Mouse (Mus musculus): ENCODE data around the gene Nrxn1. TPM values are rescaled to one million over a fixed set of nuclear protein-coding genes. Genes with fewer than 3 reads are reported as not detected.

Gene Nrxn1
- polyA plus RNA-seq, 1 experiment, result 0.31 TPM

DNA sequence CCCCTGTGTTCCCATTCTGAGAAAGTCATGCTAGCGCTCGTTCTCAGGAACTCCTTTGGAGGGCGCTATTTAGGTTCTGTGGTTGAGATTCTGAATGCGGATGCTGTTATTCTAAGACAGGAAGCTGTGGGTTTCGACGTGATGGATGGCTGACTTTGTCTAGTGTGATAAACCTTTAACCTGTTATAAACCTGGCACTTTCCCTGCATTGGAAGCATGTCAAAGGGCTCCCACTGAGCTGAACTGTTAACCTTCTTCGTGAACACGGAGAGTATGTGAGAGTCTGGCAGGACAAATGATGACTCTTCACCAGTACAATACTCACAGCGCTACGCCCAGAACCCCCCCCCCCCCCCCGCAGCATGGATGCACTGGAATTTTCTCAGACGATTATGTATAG is 962.0 kb downstream of the Nrxn1 start:
- DNase-seq, result no peak
- 61% methylated on average over 12 of the region's 12 CpGs for WGBS
- H3K27me3 ChIP-seq (ENCODE audit: control insufficient read depth, insufficient read depth, low read length), result no peaks in the 10 kb centered on the region
- H3K27ac ChIP-seq (ENCODE audit: control insufficient read depth, insufficient read depth, low read length), result no peak overlapping the region
- no peaks in the 10 kb centered on the region for H3K4me1 ChIP-seq (replicated peaks; ENCODE audit: control insufficient read depth, insufficient read depth, low read length)
- H3K36me3 ChIP-seq (ENCODE audit: control insufficient read depth, insufficient read depth, low read length), result no peaks in the 10 kb centered on the region
- no peak overlapping the region for H3K4me3 ChIP-seq (ENCODE audit: control insufficient read depth, insufficient read depth, low read length)
- TF ChIP-seq CTCF (IDR thresholded peaks at IDR 0.05; ENCODE audit: borderline replicate concordance, control insufficient read depth, extremely low read depth, insufficient read depth, low read length, poor library complexity), result no peak

DNA sequence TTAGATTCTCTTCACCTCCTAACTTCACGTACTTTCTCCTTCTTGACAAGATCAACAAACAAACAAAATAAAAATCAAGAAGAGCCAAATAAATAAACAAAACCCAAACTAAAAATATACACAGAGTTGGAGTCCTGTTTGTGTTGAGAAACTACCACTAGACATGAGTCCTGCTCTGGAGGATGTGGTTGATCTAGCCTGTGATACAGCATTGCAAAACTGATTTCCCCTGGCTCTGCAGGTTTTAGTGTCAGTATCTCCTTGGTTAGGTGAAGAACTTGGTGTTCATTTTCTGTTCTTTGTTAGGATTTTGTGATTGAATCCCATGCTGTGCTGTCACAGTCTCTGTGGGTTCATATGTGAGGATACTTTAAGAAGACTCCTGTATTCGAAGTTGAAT is 963.7 kb downstream of the Nrxn1 start:
- no peak for TF ChIP-seq POLR2A (IDR thresholded peaks at IDR 0.05; ENCODE audit: control insufficient read depth, extremely low read depth, insufficient read depth, low read length, poor library complexity)
- TF ChIP-seq CTCF (IDR thresholded peaks at IDR 0.05; ENCODE audit: borderline replicate concordance, control insufficient read depth, extremely low read depth, insufficient read depth, low read length, poor library complexity), result no peak
- Histone ChIP-seq H3K4me1 (replicated peaks; ENCODE audit: control insufficient read depth, insufficient read depth, low read length) (no peaks in the 10 kb centered on the region), H3K27ac (ENCODE audit: control insufficient read depth, insufficient read depth, low read length) (no peak overlapping the region), H3K36me3 (ENCODE audit: control insufficient read depth, insufficient read depth, low read length) (no peaks in the 10 kb centered on the region), H3K4me3 (ENCODE audit: control insufficient read depth, insufficient read depth, low read length) (no peak overlapping the region), H3K27me3 (ENCODE audit: control insufficient read depth, insufficient read depth, low read length) (no peaks in the 10 kb centered on the region)
- 97% methylated on average over 2 of the region's 2 CpGs for WGBS
- no peak for DNase-seq

- no peaks in the 10 kb centered on the region for H3K27me3 ChIP-seq (ENCODE audit: control insufficient read depth, insufficient read depth, low read length)
- 91% methylated on average over 1 of the region's 1 CpGs for WGBS
- no peak for DNase-seq
Measured at GRCm38 (mm10) chr17:90127561-90127960, 965.3 kb downstream of the Nrxn1 start.

DNA sequence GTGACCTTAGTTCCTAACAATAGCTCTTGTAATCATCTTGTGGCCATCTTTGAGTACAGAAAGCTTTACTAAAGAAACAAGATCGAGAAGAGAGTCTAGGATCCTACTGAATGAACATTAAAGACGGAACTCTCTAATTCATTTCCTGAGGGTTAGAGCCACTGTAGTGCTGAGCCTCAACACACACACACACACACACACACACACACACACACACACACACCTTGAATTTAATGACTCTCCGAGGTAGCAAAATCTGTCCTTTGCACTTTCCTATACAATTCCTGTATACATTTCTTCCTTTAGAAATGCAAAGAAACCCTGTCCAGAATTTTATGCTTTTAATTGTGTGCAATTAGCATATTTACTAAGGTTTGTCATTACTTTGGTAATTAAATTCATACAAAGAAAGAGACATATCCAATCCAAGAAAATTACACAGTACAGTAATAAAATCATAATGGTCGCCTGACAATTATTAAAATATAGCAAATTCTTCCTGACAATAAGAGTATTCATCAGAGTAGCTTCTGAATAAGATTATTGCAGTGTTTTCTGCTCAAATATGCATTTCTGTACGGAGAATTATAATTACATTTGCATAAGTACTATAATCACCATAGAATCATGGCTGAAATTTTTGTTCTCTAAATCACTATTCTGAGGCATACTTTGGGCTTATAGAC is 969.9 kb downstream of the Nrxn1 start:
- Histone ChIP-seq H3K27me3 (ENCODE audit: control insufficient read depth, insufficient read depth, low read length) (no peaks in the 10 kb centered on the region), H3K4me1 (replicated peaks; ENCODE audit: control insufficient read depth, insufficient read depth, low read length) (no peaks in the 10 kb centered on the region), H3K27ac (ENCODE audit: control insufficient read depth, insufficient read depth, low read length) (no peak overlapping the region), H3K36me3 (ENCODE audit: control insufficient read depth, insufficient read depth, low read length) (no peaks in the 10 kb centered on the region), H3K4me3 (ENCODE audit: control insufficient read depth, insufficient read depth, low read length) (no peak overlapping the region)
- no peak for DNase-seq
- 85% methylated on average over 5 of the region's 5 CpGs for WGBS
- no peak for TF ChIP-seq POLR2A (IDR thresholded peaks at IDR 0.05; ENCODE audit: control insufficient read depth, extremely low read depth, insufficient read depth, low read length, poor library complexity)
- no peak for TF ChIP-seq CTCF (IDR thresholded peaks at IDR 0.05; ENCODE audit: borderline replicate concordance, control insufficient read depth, extremely low read depth, insufficient read depth, low read length, poor library complexity)

More at GRCm38 (mm10) chr17:90127561-90127960, 965.3 kb downstream of the Nrxn1 start:
- no peaks in the 10 kb centered on the region for H3K36me3 ChIP-seq (ENCODE audit: control insufficient read depth, insufficient read depth, low read length)
- no peaks in the 10 kb centered on the region for H3K4me1 ChIP-seq (replicated peaks; ENCODE audit: control insufficient read depth, insufficient read depth, low read length)
- H3K4me3 ChIP-seq (ENCODE audit: control insufficient read depth, insufficient read depth, low read length), result no peak overlapping the region
- TF ChIP-seq CTCF (IDR thresholded peaks at IDR 0.05; ENCODE audit: borderline replicate concordance, control insufficient read depth, extremely low read depth, insufficient read depth, low read length, poor library complexity) (no peak), POLR2A (IDR thresholded peaks at IDR 0.05; ENCODE audit: control insufficient read depth, extremely low read depth, insufficient read depth, low read length, poor library complexity) (no peak)
- H3K27ac ChIP-seq (ENCODE audit: control insufficient read depth, insufficient read depth, low read length), result no peak overlapping the region

DNA sequence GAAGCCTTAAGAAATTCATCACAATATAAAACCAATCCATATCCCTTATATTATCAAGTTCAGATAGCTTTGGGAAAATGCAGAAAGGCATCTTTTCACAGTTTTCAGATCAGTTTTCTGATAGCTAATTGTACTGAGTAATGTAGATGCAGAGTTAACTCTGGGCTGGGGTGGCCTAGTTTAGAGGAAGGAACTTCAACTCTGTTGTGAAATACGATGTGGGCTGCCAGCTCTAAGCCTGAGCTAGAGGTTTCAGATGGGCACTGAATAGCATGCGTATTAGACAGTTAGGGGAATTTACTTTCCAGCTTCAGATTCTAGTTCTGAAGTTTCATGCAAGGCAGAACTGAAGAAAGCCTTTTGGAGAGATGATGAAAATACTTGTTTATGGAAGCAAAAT is 976.6 kb downstream of the Nrxn1 start:
- Histone ChIP-seq H3K36me3 (ENCODE audit: control insufficient read depth, insufficient read depth, low read length) (no peaks in the 10 kb centered on the region), H3K27me3 (ENCODE audit: control insufficient read depth, insufficient read depth, low read length) (no peaks in the 10 kb centered on the region), H3K27ac (ENCODE audit: control insufficient read depth, insufficient read depth, low read length) (no peak overlapping the region), H3K4me1 (replicated peaks; ENCODE audit: control insufficient read depth, insufficient read depth, low read length) (no peaks in the 10 kb centered on the region), H3K4me3 (ENCODE audit: control insufficient read depth, insufficient read depth, low read length) (no peak overlapping the region)
- WGBS, result 53% methylated on average over 2 of the region's 2 CpGs
- DNase-seq, result no peak
- TF ChIP-seq POLR2A (IDR thresholded peaks at IDR 0.05; ENCODE audit: control insufficient read depth, extremely low read depth, insufficient read depth, low read length, poor library complexity) (no peak), CTCF (IDR thresholded peaks at IDR 0.05; ENCODE audit: borderline replicate concordance, control insufficient read depth, extremely low read depth, insufficient read depth, low read length, poor library complexity) (no peak)

DNA sequence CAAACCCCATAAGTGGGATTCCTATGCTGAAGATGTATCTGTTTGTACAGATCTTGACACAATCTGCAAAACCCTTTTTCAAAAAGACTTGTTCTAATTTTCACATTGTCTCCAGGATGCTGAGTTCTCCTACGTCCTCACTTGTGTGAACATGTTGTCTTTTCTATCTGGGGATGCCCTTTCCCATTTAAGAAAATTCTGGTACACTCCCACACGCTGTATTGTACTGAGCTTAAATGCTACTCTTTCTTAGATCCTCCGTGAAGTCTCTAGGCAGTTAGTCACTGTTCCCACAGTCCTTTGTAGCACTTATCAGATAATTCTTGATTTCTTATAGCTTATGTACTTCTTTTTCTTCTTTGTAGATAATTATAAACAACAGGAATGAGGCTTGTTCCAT is 997.9 kb downstream of the Nrxn1 start:
- no peak for DNase-seq
- 92% methylated on average over 3 of the region's 3 CpGs for WGBS
- H3K27me3 ChIP-seq (ENCODE audit: control insufficient read depth, insufficient read depth, low read length), result no peaks in the 10 kb centered on the region
- no peaks in the 10 kb centered on the region for H3K36me3 ChIP-seq (ENCODE audit: control insufficient read depth, insufficient read depth, low read length)
- H3K4me3 ChIP-seq (ENCODE audit: control insufficient read depth, insufficient read depth, low read length), result no peak overlapping the region
- H3K27ac ChIP-seq (ENCODE audit: control insufficient read depth, insufficient read depth, low read length), result no peak overlapping the region
- H3K4me1 ChIP-seq (replicated peaks; ENCODE audit: control insufficient read depth, insufficient read depth, low read length), result no peaks in the 10 kb centered on the region
- TF ChIP-seq CTCF (IDR thresholded peaks at IDR 0.05; ENCODE audit: borderline replicate concordance, control insufficient read depth, extremely low read depth, insufficient read depth, low read length, poor library complexity) (no peak), POLR2A (IDR thresholded peaks at IDR 0.05; ENCODE audit: control insufficient read depth, extremely low read depth, insufficient read depth, low read length, poor library complexity) (no peak)

GRCm38 (mm10) chr17:90088314-90088650 is 1004.6 kb downstream of the Nrxn1 start:
- WGBS, result 18% methylated on average over 12 of the region's 12 CpGs
- no peak for DNase-seq
- Histone ChIP-seq H3K4me3 (ENCODE audit: control insufficient read depth, insufficient read depth, low read length) (no peak overlapping the region), H3K27ac (ENCODE audit: control insufficient read depth, insufficient read depth, low read length) (no peak overlapping the region), H3K36me3 (ENCODE audit: control insufficient read depth, insufficient read depth, low read length) (no peaks in the 10 kb centered on the region), H3K27me3 (ENCODE audit: control insufficient read depth, insufficient read depth, low read length) (no peaks in the 10 kb centered on the region), H3K4me1 (replicated peaks; ENCODE audit: control insufficient read depth, insufficient read depth, low read length) (no peaks in the 10 kb centered on the region)
- no peak for TF ChIP-seq POLR2A (IDR thresholded peaks at IDR 0.05; ENCODE audit: control insufficient read depth, extremely low read depth, insufficient read depth, low read length, poor library complexity)
- TF ChIP-seq CTCF (IDR thresholded peaks at IDR 0.05; ENCODE audit: borderline replicate concordance, control insufficient read depth, extremely low read depth, insufficient read depth, low read length, poor library complexity), result no peak

Data from thymus, adult 2 months (tissue).